Mouse (Mus musculus) thymus, postnatal 10 days (tissue): ENCODE results near the gene Bhlhe23.

Source experiments
- DNase-seq, 2 experiments: peaks; one replicate each; pipeline ENCODE4 v3.0.0; 2021; ENCODE audit warnings: low spot score in 2 of 2

The Bhlhe23 gene

GRCm38 (mm10) chr2:180775223-180775622, 1.5 kb downstream of the Bhlhe23 start:
- no peak for DNase-seq

- no peak for DNase-seq
These were observed 11.0 kb downstream of the Bhlhe23 start for GRCm38 (mm10) chr2:180765713-180766112.

GRCm38 (mm10) chr2:180764986-180765385, 11.7 kb downstream of the Bhlhe23 start:
- DNase-seq = no peak

- DNase-seq = no peak
These were observed 18.0 kb downstream of the Bhlhe23 start for GRCm38 (mm10) chr2:180758513-180759263.

GRCm38 (mm10) chr2:180756786-180757185, 19.9 kb downstream of the Bhlhe23 start:
- no peak for DNase-seq

- DNase-seq = no peak
These were observed 20.8 kb downstream of the Bhlhe23 start for GRCm38 (mm10) chr2:180755896-180756295.

GRCm38 (mm10) chr2:180754976-180755688, 21.6 kb downstream of the Bhlhe23 start:
- DNase-seq = no peak

GRCm38 (mm10) chr2:180748904-180749303, 27.8 kb downstream of the Bhlhe23 start:
- no peak for DNase-seq

- DNase-seq = no peak
These were observed 30.0 kb downstream of the Bhlhe23 start for GRCm38 (mm10) chr2:180746569-180747192.

GRCm38 (mm10) chr2:180745248-180745927, 31.3 kb downstream of the Bhlhe23 start:
- DNase-seq = peak; percentile 67 to 87

GRCm38 (mm10) chr2:180743321-180743720, 33.4 kb downstream of the Bhlhe23 start:
- DNase-seq = no peak

GRCm38 (mm10) chr2:180742820-180743219, 33.9 kb downstream of the Bhlhe23 start:
- DNase-seq = no peak

GRCm38 (mm10) chr2:180741421-180741820, 35.3 kb downstream of the Bhlhe23 start:
- no peak for DNase-seq

- no peak for DNase-seq
These were observed 36.4 kb downstream of the Bhlhe23 start for GRCm38 (mm10) chr2:180740349-180740748.

- no peak for DNase-seq
These were observed 38.7 kb downstream of the Bhlhe23 start for GRCm38 (mm10) chr2:180737984-180738383.

GRCm38 (mm10) chr2:180735232-180735631, 41.5 kb downstream of the Bhlhe23 start:
- DNase-seq = no peak

- DNase-seq = no peak
These were observed 44.7 kb downstream of the Bhlhe23 start for GRCm38 (mm10) chr2:180731984-180732383.

GRCm38 (mm10) chr2:180731036-180731435, 45.7 kb downstream of the Bhlhe23 start:
- DNase-seq = no peak

- DNase-seq = no peak
These were observed 49.1 kb downstream of the Bhlhe23 start for GRCm38 (mm10) chr2:180727613-180728021.

GRCm38 (mm10) chr2:180726658-180727442, 49.9 kb downstream of the Bhlhe23 start:
- peak; percentile 48 to 53 for DNase-seq
